Mouse (Mus musculus) bone marrow, adult 2 months (tissue): Measurements from ENCODE around the gene Tns3.

Source experiments
- CTCF ChIP-seq: fragments of 200-500 bp; IDR thresholded peaks from 2 replicates; pipeline ENCODE4 v1.5.1; 2011; ENCODE audit warnings: low read length, control low read depth; ENCODE audit not compliant: control insufficient read depth, insufficient read depth
- POLR2A ChIP-seq: fragments of 200-500 bp; IDR thresholded peaks from 2 replicates; pipeline ENCODE4 v1.6.1; 2011; ENCODE audit warnings: low read depth, mild to moderate bottlenecking, control low read depth, low read length, borderline replicate concordance; ENCODE audit not compliant: control insufficient read depth

DNA sequence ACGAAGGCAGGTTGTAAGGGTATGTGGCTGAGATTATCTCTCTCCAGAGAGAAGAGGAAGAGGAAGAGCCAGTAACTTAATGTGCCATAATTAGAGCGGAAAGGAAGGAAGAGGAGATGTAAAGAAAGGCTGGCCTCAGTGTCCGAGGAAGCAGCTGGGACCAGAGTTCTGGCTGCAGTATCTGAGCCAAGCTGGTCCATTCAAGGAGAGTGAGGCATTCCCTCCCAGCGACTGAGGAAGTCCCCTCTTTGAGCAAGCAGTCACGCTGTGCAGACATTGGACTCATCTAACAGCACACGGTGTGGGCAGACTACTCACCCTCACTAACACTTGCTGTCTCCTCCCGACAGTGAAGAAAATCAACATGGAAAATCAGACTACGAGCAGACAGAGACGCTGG is 4.5 kb downstream of the Tns3 start:
- no peak for TF ChIP-seq CTCF
- no peak for TF ChIP-seq POLR2A
